Mouse (Mus musculus) stomach, embryonic 15.5 days (tissue): ENCODE measurements around the gene Sox11. TPM values are rescaled to one million over a fixed set of nuclear protein-coding genes. Genes with fewer than 3 reads are reported as not detected.

Experiments
- ATAC-seq: fragments of 200-750 bp; cut with Nextera tagmentation; 2 replicates; pipeline ENCODE4 v1.8.0; 2017; ENCODE audit warnings: low read depth, moderate number of reproducible peaks, moderate TSS enrichment; ENCODE audit not compliant: insufficient read depth, low FRiP score
- H3K27ac ChIP-seq: fragments of 300-500 bp; sonication (generic); 2 replicates; pipeline ENCODE4 v1.5.1; 2015; ENCODE audit warnings: mild to moderate bottlenecking, inconsistent platforms
- H3K27me3 ChIP-seq: fragments of 300-500 bp; sonication (generic); replicated peaks from 2 replicates; pipeline ENCODE4 v1.6.1; 2015; ENCODE audit warnings: inconsistent platforms
- H3K36me3 ChIP-seq: fragments of 300-500 bp; sonication (generic); 2 replicates; pipeline ENCODE4 v1.6.1; 2015; ENCODE audit warnings: inconsistent platforms
- H3K4me1 ChIP-seq: fragments of 300-500 bp; sonication (generic); 2 replicates; pipeline ENCODE4 v1.6.1; 2015; ENCODE audit warnings: inconsistent platforms
- H3K4me2 ChIP-seq: fragments of 300-500 bp; sonication (generic); 2 replicates; pipeline ENCODE4 v1.6.1; 2015; ENCODE audit warnings: mild to moderate bottlenecking, inconsistent platforms
- H3K4me3 ChIP-seq: fragments of 300-500 bp; sonication (generic); replicated peaks from 2 replicates; pipeline ENCODE4 v1.5.1; 2015; ENCODE audit warnings: inconsistent platforms
- H3K9ac ChIP-seq: fragments of 300-500 bp; sonication (generic); 2 replicates; pipeline ENCODE4 v1.6.1; 2015; ENCODE audit warnings: inconsistent platforms
- H3K9me3 ChIP-seq: fragments of 300-500 bp; sonication (generic); 2 replicates; pipeline ENCODE4 v1.6.1; 2016; ENCODE audit warnings: inconsistent platforms
- WGBS: fragments of 180-500 bp; shearing (Covaris S2); methylation state at CpG from one replicate; pipeline ENCODE4 v1.1.7; 2015; 5-methylcytosine and 5-hydroxymethylcytosine counted together
- polyA plus RNA-seq: library from polyadenylated mRNA; unstranded; fragments of >200 nt; fragmentation: Nextera tagmentation; extraction: Ambion mirVana; gene quantifications from 2 replicates; pipeline ENCODE4 v1.2.1, GENCODE M21; 2015

The Sox11 gene
- polyA plus RNA-seq, 1 experiment from 2014 or later: 30.8 TPM

- 61% methylated on average over 1 of the region's 1 CpGs for WGBS
Measured at GRCm38 (mm10) chr12:27323423-27323822, 19.0 kb downstream of the Sox11 start.

GRCm38 (mm10) chr12:27320705-27321104, 21.7 kb downstream of the Sox11 start:
- Histone ChIP-seq H3K27me3 (no peaks in the 10 kb centered on the region), H3K9me3 (no peaks in the 10 kb centered on the region), H3K4me2 (no peak overlapping the region), H3K4me3 (no peak overlapping the region), H3K27ac (no peak overlapping the region), H3K4me1 (no peaks in the 10 kb centered on the region), H3K9ac (no peak overlapping the region), H3K36me3 (no peaks in the 10 kb centered on the region)
- no peak for ATAC-seq

More at GRCm38 (mm10) chr12:27323423-27323822, 19.0 kb downstream of the Sox11 start:
- Histone ChIP-seq H3K4me1 (no peaks in the 10 kb centered on the region), H3K4me2 (no peak overlapping the region), H3K9me3 (no peaks in the 10 kb centered on the region), H3K27ac (no peak overlapping the region), H3K4me3 (no peak overlapping the region), H3K9ac (no peak overlapping the region), H3K36me3 (no peaks in the 10 kb centered on the region), H3K27me3 (no peaks in the 10 kb centered on the region)
- no peak for ATAC-seq

- Histone ChIP-seq H3K27ac (no peak overlapping the region), H3K4me3 (no peak overlapping the region), H3K36me3 (no peaks in the 10 kb centered on the region), H3K4me1 (0 out of 2 replicates have a peak, but pooled peaks cover 9% of the 10 kb centered on the region), H3K27me3 (no peaks in the 10 kb centered on the region), H3K4me2 (no peak overlapping the region), H3K9ac (no peak overlapping the region), H3K9me3 (no peaks in the 10 kb centered on the region)
- ATAC-seq: no peak
- 85% methylated on average over 8 of the region's 8 CpGs for WGBS
Measured at GRCm38 (mm10) chr12:27312985-27313384, 29.4 kb downstream of the Sox11 start.

- WGBS: 26% methylated on average over 9 of the region's 9 CpGs
- no peak overlapping the region for H3K9ac ChIP-seq
- H3K36me3 ChIP-seq: no peaks in the 10 kb centered on the region
- no peak overlapping the region for H3K4me2 ChIP-seq
- H3K9me3 ChIP-seq: no peaks in the 10 kb centered on the region
- 0 out of 2 replicates have a peak, but pooled peaks cover 9% of the 10 kb centered on the region for H3K4me1 ChIP-seq
- no peak overlapping the region for H3K4me3 ChIP-seq
- no peaks in the 10 kb centered on the region for H3K27me3 ChIP-seq
- H3K27ac ChIP-seq: no peak overlapping the region
- no peak for ATAC-seq
Measured at GRCm38 (mm10) chr12:27311854-27312466, 30.4 kb downstream of the Sox11 start.

- no peak for ATAC-seq
- 43% methylated on average over 5 of the region's 5 CpGs for WGBS
Measured at GRCm38 (mm10) chr12:27311316-27311832, 31.0 kb downstream of the Sox11 start.

GRCm38 (mm10) chr12:27310703-27311102, 31.7 kb downstream of the Sox11 start:
- H3K4me1 ChIP-seq: 0 out of 2 replicates have a peak, but pooled peaks cover 9% of the 10 kb centered on the region
- H3K36me3 ChIP-seq: no peaks in the 10 kb centered on the region
- H3K4me2 ChIP-seq: no peak overlapping the region
- no peak for ATAC-seq
- no peak overlapping the region for H3K4me3 ChIP-seq
- no peaks in the 10 kb centered on the region for H3K9me3 ChIP-seq
- 59% methylated on average over 13 of the region's 13 CpGs for WGBS
- no peak overlapping the region for H3K9ac ChIP-seq
- no peak overlapping the region for H3K27ac ChIP-seq
- H3K27me3 ChIP-seq: no peaks in the 10 kb centered on the region

More at GRCm38 (mm10) chr12:27311316-27311832, 31.0 kb downstream of the Sox11 start:
- H3K9me3 ChIP-seq: no peaks in the 10 kb centered on the region
- no peak overlapping the region for H3K4me2 ChIP-seq
- no peaks in the 10 kb centered on the region for H3K36me3 ChIP-seq
- H3K4me1 ChIP-seq: 0 out of 2 replicates have a peak, but pooled peaks cover 9% of the 10 kb centered on the region
- no peak overlapping the region for H3K27ac ChIP-seq
- H3K4me3 ChIP-seq: no peak overlapping the region
- no peak overlapping the region for H3K9ac ChIP-seq
- H3K27me3 ChIP-seq: no peaks in the 10 kb centered on the region

GRCm38 (mm10) chr12:27309969-27310368, 32.4 kb downstream of the Sox11 start:
- H3K36me3 ChIP-seq: no peaks in the 10 kb centered on the region
- no peak overlapping the region for H3K27ac ChIP-seq
- H3K4me1 ChIP-seq: 0 out of 2 replicates have a peak, but pooled peaks cover 11% of the 10 kb centered on the region
- no peak overlapping the region for H3K9ac ChIP-seq
- WGBS: 74% methylated on average over 6 of the region's 6 CpGs
- H3K4me2 ChIP-seq: no peak overlapping the region
- H3K4me3 ChIP-seq: no peak overlapping the region
- no peaks in the 10 kb centered on the region for H3K9me3 ChIP-seq
- H3K27me3 ChIP-seq: no peaks in the 10 kb centered on the region
- no peak for ATAC-seq

- ATAC-seq: no peak
- no peaks in the 10 kb centered on the region for H3K36me3 ChIP-seq
Measured at GRCm38 (mm10) chr12:27304713-27305437, 37.5 kb downstream of the Sox11 start.

GRCm38 (mm10) chr12:27303190-27303589, 39.2 kb downstream of the Sox11 start:
- no peaks in the 10 kb centered on the region for H3K27me3 ChIP-seq
- no peak overlapping the region for H3K9ac ChIP-seq
- no peaks in the 10 kb centered on the region for H3K9me3 ChIP-seq
- 0 out of 2 replicates have a peak, but pooled peaks cover 6% of the 10 kb centered on the region for H3K4me1 ChIP-seq
- no peak overlapping the region for H3K4me3 ChIP-seq
- WGBS: 51% methylated on average over 6 of the region's 6 CpGs
- no peaks in the 10 kb centered on the region for H3K36me3 ChIP-seq
- H3K4me2 ChIP-seq: no peak overlapping the region
- ATAC-seq: no peak
- no peak overlapping the region for H3K27ac ChIP-seq

More at GRCm38 (mm10) chr12:27304713-27305437, 37.5 kb downstream of the Sox11 start:
- WGBS: 15% methylated on average over 2 of the region's 2 CpGs
- 0 out of 2 replicates have a peak, but pooled peaks cover 6% of the 10 kb centered on the region for H3K4me1 ChIP-seq
- no peak overlapping the region for H3K27ac ChIP-seq
- H3K4me3 ChIP-seq: no peak overlapping the region
- no peaks in the 10 kb centered on the region for H3K9me3 ChIP-seq
- no peaks in the 10 kb centered on the region for H3K27me3 ChIP-seq
- no peak overlapping the region for H3K4me2 ChIP-seq
- H3K9ac ChIP-seq: no peak overlapping the region

GRCm38 (mm10) chr12:27298721-27299120, 43.7 kb downstream of the Sox11 start:
- Histone ChIP-seq H3K27me3 (no peaks in the 10 kb centered on the region), H3K9me3 (no peaks in the 10 kb centered on the region), H3K4me1 (0 out of 2 replicates have a peak, but pooled peaks cover 2% of the 10 kb centered on the region), H3K4me2 (no peak overlapping the region), H3K36me3 (no peaks in the 10 kb centered on the region), H3K27ac (no peak overlapping the region), H3K4me3 (no peak overlapping the region), H3K9ac (no peak overlapping the region)
- no peak for ATAC-seq
- WGBS: 86% methylated on average over 3 of the region's 3 CpGs

- no peak overlapping the region for H3K9ac ChIP-seq
- no peaks in the 10 kb centered on the region for H3K9me3 ChIP-seq
- ATAC-seq: no peak
- H3K4me2 ChIP-seq: no peak overlapping the region
- no peaks in the 10 kb centered on the region for H3K36me3 ChIP-seq
- no peaks in the 10 kb centered on the region for H3K27me3 ChIP-seq
- no peak overlapping the region for H3K4me3 ChIP-seq
- WGBS: 21% methylated on average over 1 of the region's 1 CpGs
- no peak overlapping the region for H3K27ac ChIP-seq
- H3K4me1 ChIP-seq: 0 out of 2 replicates have a peak, but pooled peaks cover 7% of the 10 kb centered on the region
Measured at GRCm38 (mm10) chr12:27294191-27294590, 48.2 kb downstream of the Sox11 start.

- Histone ChIP-seq H3K27ac (no peak overlapping the region), H3K27me3 (no peaks in the 10 kb centered on the region), H3K36me3 (no peaks in the 10 kb centered on the region), H3K4me1 (0 out of 2 replicates have a peak, but pooled peaks cover 7% of the 10 kb centered on the region), H3K9me3 (no peaks in the 10 kb centered on the region), H3K4me2 (no peak overlapping the region), H3K4me3 (no peak overlapping the region), H3K9ac (no peak overlapping the region)
- WGBS: 48% methylated on average over 10 of the region's 10 CpGs
- no peak for ATAC-seq
Measured at GRCm38 (mm10) chr12:27293736-27294135, 48.6 kb downstream of the Sox11 start.
